Mouse (Mus musculus) urinary bladder, postnatal 36 days (tissue): ENCODE measurements around the gene Adprh.

Experiments
- DNase-seq, 2 experiments: peaks; one replicate each; pipeline ENCODE4 v3.0.0; 2022; ENCODE audit warnings: low spot score in 2 of 2, mixed read lengths in 1 of 2

Gene Adprh

DNA sequence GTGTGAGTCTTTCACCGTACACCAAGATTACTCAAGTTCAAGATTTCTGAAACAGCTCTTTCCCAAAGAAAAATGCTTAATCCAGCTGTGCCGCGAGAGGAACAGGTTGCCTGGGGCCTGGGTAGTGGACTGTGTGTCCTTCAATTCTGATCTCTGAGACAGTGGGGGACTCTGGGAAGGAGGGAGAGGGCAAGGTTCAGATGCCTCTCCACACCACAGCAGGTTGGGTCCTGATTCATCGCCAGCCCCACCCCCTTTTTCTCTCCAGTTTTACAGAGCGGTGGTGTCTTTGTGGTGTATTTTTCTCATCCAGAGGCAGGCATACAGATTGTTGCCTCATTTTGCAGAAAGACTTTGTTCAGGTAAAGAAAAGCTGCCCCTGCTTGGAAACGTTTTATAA, 54.2 kb downstream of the Adprh start:
- DNase-seq = no peak

DNA sequence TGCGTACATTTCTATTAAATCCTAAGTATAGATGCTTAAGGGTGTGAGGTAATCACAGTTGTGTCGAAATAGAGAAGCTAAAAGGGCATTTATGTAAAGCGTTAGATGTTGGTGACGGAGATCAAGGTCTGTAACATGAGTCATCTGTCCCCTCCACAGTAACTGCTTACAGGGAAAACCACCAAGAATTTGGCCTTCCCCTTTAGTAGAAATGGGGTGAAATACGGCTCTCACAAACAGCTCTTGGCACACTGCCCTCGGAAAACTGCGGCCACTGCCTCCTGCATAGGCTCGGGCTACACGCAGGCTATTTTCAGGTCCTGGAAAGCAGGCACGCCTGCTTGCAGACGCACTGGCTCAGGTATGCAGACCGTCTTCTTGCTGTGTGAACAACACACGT, 56.3 kb downstream of the Adprh start:
- peak; percentile 54 for DNase-seq

DNA sequence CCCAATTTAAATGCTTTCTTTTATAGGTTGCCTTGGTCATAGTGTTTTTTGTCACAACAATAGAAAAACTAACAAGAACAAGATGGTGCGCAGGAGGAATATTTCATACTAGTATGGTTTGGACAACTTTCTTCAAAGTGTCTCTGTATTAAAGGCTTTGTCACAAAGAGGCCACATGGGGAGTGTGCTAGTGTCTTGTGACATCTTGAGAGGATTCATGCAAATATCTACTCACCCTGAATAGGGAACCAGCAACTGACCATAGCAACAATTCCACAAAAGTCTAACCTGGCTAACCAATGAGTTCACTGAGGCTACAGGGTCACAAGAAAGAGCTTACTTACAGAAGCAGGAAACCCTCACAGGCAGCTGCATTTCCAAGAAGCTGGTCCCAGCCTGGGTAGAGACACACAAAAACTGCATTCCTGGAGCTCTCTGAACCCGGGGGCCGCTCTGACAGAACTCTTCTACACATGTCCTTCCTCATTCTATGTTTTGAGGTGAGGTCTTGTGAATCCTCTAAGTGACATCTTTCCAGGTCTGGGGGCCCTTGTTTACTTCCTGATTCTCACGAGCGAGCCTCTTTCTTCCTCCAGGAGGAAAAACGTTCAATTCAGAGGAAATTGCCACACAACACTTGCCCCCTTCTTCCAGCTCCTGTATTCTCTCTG, 57.3 kb downstream of the Adprh start:
- DNase-seq = no peak

DNA sequence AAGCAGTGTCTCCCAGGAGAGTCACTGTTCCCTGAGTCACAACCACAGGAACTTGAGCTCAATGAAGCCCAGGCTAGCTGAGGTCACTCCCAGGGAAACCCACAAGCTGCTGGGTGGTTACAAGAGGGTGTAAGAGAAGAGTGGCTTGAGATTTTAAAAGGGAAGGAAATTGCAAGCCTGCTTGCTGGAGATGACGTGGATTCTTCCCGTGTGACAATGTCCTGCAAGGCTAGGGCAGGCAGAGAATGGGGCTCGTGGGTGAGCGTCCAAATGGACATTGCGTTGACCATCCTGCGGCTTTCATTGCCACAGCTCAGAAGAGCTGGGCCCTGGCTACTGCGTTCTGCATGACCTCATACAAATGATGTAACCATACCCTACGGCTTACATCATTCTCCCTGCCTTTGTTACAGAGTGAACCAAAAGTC, 58.3 kb downstream of the Adprh start:
- no peak for DNase-seq
